Mouse (Mus musculus) WW6 (cell line): ENCODE data around the gene Cdca3.

ENCODE experiments used
- DNase-seq: peaks from one replicate; pipeline ENCODE4 v3.0.0-alpha.2; 2013; ENCODE audit warnings: low read depth, low spot score

Cdca3 gene

GRCm38 (mm10) chr6:124863658-124864298 is 34.4 kb downstream of the Cdca3 start, which contains the start of gene Gpr162:
Gene Gpr162 (minus strand): TSS chr6:124863983.
- no peak for DNase-seq

- DNase-seq = no peak
Observed at GRCm38 (mm10) chr6:124865766-124866362, 36.5 kb downstream of the Cdca3 start.

- DNase-seq = no peak
Observed at GRCm38 (mm10) chr6:124866560-124866959, 37.2 kb downstream of the Cdca3 start.

- no peak for DNase-seq
Observed at GRCm38 (mm10) chr6:124874348-124874747, 45.0 kb downstream of the Cdca3 start.

GRCm38 (mm10) chr6:124879390-124879789 is 50.0 kb downstream of the Cdca3 start:
- DNase-seq = no peak

- DNase-seq = no peak
Observed at GRCm38 (mm10) chr6:124881821-124882220, 52.5 kb downstream of the Cdca3 start.
